Comparison of ENCODE assay signal across 8 mouse cellular contexts in the genomic region with DNA sequence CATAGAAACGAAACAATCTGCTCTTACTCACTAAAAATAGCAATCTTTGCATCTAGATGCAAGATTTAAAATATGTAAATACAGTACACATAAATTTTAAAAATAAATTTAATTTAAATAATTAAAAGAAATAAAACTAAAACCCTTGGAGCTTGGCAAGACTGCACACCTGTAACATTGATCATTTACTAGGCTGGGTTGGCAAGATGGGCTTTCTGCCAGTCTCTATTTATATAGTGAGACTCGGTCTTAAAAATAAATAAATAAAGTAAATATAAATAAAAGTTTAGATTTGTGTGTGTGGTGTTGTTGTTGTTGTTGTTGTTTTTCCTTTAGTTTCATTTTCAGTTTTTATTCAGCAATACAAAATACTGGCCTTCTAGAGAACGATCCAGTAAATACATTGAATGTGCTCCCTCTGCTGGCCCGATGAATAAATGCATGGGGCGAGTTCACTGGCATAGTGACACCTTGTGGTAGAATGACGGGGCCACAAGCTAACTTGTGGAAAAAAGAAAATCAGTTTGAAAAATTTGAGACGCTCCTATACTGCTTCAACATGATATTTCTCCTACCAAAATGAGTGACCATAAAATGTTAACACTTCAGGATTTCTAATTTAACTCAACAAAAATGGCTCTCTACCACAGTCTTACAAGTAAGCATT. TPM values are rescaled to one million over a fixed set of nuclear protein-coding genes. Genes with fewer than 3 reads are reported as not detected.
A peak's percentile ranks its signal among the peaks of the same experiment; 100 is the strongest.
DNase-seq lines count a peak whose midpoint lies in the region; ATAC-seq and TF ChIP-seq lines count a peak whose summit lies in the region.

No protein-coding gene starts in this region.

- H3K27ac ChIP-seq in forebrain, embryonic 12.5 days: no peak overlapping the region
- H3K27ac ChIP-seq in hindbrain, embryonic 12.5 days: no peak overlapping the region

- TF ChIP-seq CTCF in G1E (IDR thresholded peaks at IDR 0.05; ENCODE audit: low read depth, low read length): peak; percentile 83

- peaks cover 2% of the 10 kb centered on the region; the same call in 1 of the 2 replicates for H3K4me1 ChIP-seq in G1E (ENCODE audit: insufficient read depth, low read depth, low read length)
- no peaks in the 10 kb centered on the region for H3K4me1 ChIP-seq in forebrain, embryonic 12.5 days
- H3K4me1 ChIP-seq in hindbrain, embryonic 12.5 days: no peaks in the 10 kb centered on the region

- WGBS in forebrain, embryonic 12.5 days: 27% methylated on average over 7 of the region's 7 CpGs
- WGBS in hindbrain, embryonic 12.5 days: 25% methylated on average over 7 of the region's 7 CpGs

- H3K36me3 ChIP-seq in G1E (replicated peaks): peaks cover 75% of the 10 kb centered on the region
- H3K36me3 ChIP-seq in forebrain, embryonic 12.5 days (replicated peaks): peaks cover 9% of the 10 kb centered on the region; the same call in 1 of the 2 replicates
- H3K36me3 ChIP-seq in hindbrain, embryonic 12.5 days: peaks cover 10% of the 10 kb centered on the region

- no peak overlapping the region for H3K9ac ChIP-seq in forebrain, embryonic 12.5 days
- H3K9ac ChIP-seq in hindbrain, embryonic 12.5 days: no peak overlapping the region

- peak; percentile 54 for DNase-seq in G1E (ENCODE audit: low spot score)
- peak; percentile 62 for DNase-seq in c-Kit-positive CD71-negative TER-119-negative erythroid progenitor cells, embryonic 14.5 days (ENCODE audit: low read depth)
- peak; percentile 65 to 71 for DNase-seq in layer of hippocampus, postnatal 10 days (ENCODE audit: low spot score in 2 of 2)
- peak; percentile 83 for DNase-seq in retina, postnatal 1 day
- peak; percentile 68 for DNase-seq in urinary bladder, postnatal 14 days (ENCODE audit: low spot score)

- H3K27me3 ChIP-seq in G1E (ENCODE audit: insufficient read depth, low read length): no peaks in the 10 kb centered on the region
- H3K27me3 ChIP-seq in forebrain, embryonic 12.5 days: no peaks in the 10 kb centered on the region
- no peaks in the 10 kb centered on the region for H3K27me3 ChIP-seq in hindbrain, embryonic 12.5 days

- H3K9me3 ChIP-seq in G1E (replicated peaks): no peaks in the 10 kb centered on the region
- H3K9me3 ChIP-seq in forebrain, embryonic 12.5 days: no peaks in the 10 kb centered on the region
- no peaks in the 10 kb centered on the region for H3K9me3 ChIP-seq in hindbrain, embryonic 12.5 days (replicated peaks)

- peak; percentile 82 for ATAC-seq in G1E (ENCODE audit: extremely low read depth, insufficient number of reproducible peaks, low FRiP score, poor library complexity, severe bottlenecking)
- peak; percentile 61; the same call in 1 of the 2 replicates for ATAC-seq in forebrain, embryonic 12.5 days (ENCODE audit: low FRiP score)
- peak; percentile 64; the same call in 1 of the 2 replicates for ATAC-seq in hindbrain, embryonic 12.5 days (ENCODE audit: low FRiP score)
- peak; percentile 98 for ATAC-seq in megakaryocyte, adult 5-6 weeks (ENCODE audit: poor library complexity, severe bottlenecking)

- no peak overlapping the region for H3K4me2 ChIP-seq in forebrain, embryonic 12.5 days
- H3K4me2 ChIP-seq in hindbrain, embryonic 12.5 days (replicated peaks): no peak overlapping the region

- no peak overlapping the region for H3K4me3 ChIP-seq in G1E (ENCODE audit: low read depth, low read length)
- H3K4me3 ChIP-seq in forebrain, embryonic 12.5 days (replicated peaks): no peak overlapping the region
- H3K4me3 ChIP-seq in hindbrain, embryonic 12.5 days: no peak overlapping the region

RNA-seq across cellular contexts. Expression of a gene that starts 24.6 kb away (rescaled TPM):
- total RNA-seq in G1E (2014; fragmentation: Nextera tagmentation) (5.5 and 5.7 TPM in 2 replicates), G1E (2017) (5.1 and 5.5 TPM in 2 replicates)
- 0.74 and 0.92 TPM in 2 replicates for polyA plus RNA-seq in G1E (2012)
- 1.5 and 1.8 TPM in 2 replicates for polyA plus RNA-seq in forebrain, embryonic 12.5 days (2016; fragmentation: Nextera tagmentation; extraction: Ambion mirVana)
- 1.4 and 1.8 TPM in 2 replicates for polyA plus RNA-seq in hindbrain, embryonic 12.5 days (2016; fragmentation: Nextera tagmentation; extraction: Ambion mirVana)
- 1 to 10 TPM; 4.4 to 4.5 TPM for total RNA-seq in layer of hippocampus, postnatal 10 days (2021)
- 33.3 and 44.9 TPM in 2 replicates for total RNA-seq in megakaryocyte, adult 5-6 weeks (2015)
- total RNA-seq in megakaryocyte, adult 5-6 weeks (2017): 31.2 and 32.7 TPM in 2 replicates

RNA-seq across cellular contexts. Expression of a gene that starts 31.8 kb away (rescaled TPM):
- total RNA-seq in G1E (2014; fragmentation: Nextera tagmentation) (25.2 and 29.2 TPM in 2 replicates), G1E (2017) (9.9 and 13.3 TPM in 2 replicates)
- polyA plus RNA-seq in G1E (2012): 0.79 and 1.3 TPM in 2 replicates
- 0.87 and 0.93 TPM in 2 replicates for polyA plus RNA-seq in forebrain, embryonic 12.5 days (2016; fragmentation: Nextera tagmentation; extraction: Ambion mirVana)
- polyA plus RNA-seq in hindbrain, embryonic 12.5 days (2016; fragmentation: Nextera tagmentation; extraction: Ambion mirVana): 0.77 and 1.1 TPM in 2 replicates
- 1 to 10 TPM; 7.9 to 8.3 TPM for total RNA-seq in layer of hippocampus, postnatal 10 days (2021)
- 1.4 and 2.1 TPM in 2 replicates for total RNA-seq in megakaryocyte, adult 5-6 weeks (2015)
- 2.4 and 2.8 TPM in 2 replicates for total RNA-seq in megakaryocyte, adult 5-6 weeks (2017)

Comparison
In these comparisons a context has a peak if more than half of its experiments do, and no peak if none do; other contexts are left out.
1. RNA of a gene that starts 24.6 kb away (total RNA-seq): 31.2 to 44.9 TPM in megakaryocyte, adult 5-6 weeks; 5.1 to 5.7 TPM in G1E and 4.4 to 4.5 TPM in layer of hippocampus, postnatal 10 days; every median in the first group is over 4 times any median in the second.
2. Peak in every context shown above with its lines, with median percentiles within 50 percentile points of each other: ATAC-seq and DNase-seq.